Mouse (Mus musculus) right cerebral cortex, postnatal 4 days (tissue): ENCODE measurements around the gene Selenow.

Source experiments
- DNase-seq: peaks from one replicate; pipeline ENCODE4 v3.0.0-alpha.2; 2022

The Selenow gene

DNA sequence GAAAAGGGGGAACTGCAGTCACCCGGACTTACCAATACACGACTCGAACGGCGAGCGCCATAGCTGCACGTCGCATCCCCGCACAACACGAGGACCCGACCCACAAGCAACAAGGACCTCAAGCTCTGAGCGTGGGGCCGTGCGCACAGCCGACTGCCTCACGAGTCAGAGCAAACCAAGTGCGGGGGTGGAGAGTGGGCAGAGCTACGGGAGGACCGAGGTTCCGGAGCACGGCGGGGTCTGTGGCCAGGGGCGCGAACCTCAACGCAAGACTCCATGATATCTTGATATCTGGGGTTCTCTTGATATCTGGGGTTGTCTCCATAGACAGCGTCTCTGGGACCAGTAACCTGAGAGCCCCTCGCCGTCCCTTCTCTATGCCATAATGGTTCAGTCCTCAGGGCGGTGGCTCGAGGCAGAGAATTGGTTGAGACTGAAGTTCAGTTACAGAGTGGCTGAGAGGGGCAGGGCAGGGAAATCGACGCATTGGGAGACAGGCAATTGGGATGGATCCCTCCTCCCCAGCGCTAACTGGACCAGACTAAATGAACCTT lies at the start of gene Selenow:
TSS of gene Selenow (minus strand) at position 183 of the 554 bp plus-strand sequence.
- DNase-seq, result peak; percentile 92

DNA sequence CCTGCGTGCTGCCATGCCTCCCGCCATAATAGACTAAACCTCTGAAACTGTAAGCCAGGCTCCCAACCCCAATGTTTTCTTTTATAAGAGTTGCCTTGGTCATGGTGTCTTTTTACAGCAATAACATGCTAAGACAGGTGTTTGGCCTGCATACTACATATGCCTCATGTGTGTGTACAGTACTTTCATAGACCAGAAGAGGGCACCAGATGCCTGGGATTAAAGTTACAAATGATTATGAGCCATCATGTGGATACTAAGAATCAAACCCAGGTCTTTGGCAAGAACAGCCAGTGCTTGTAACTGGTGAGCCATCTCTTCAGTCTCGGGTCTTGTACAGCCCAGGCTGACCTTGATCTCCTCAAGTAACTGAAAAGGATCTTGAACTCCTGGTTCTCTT lies 47.5 kb upstream of the Selenow start:
- no peak for DNase-seq

DNA sequence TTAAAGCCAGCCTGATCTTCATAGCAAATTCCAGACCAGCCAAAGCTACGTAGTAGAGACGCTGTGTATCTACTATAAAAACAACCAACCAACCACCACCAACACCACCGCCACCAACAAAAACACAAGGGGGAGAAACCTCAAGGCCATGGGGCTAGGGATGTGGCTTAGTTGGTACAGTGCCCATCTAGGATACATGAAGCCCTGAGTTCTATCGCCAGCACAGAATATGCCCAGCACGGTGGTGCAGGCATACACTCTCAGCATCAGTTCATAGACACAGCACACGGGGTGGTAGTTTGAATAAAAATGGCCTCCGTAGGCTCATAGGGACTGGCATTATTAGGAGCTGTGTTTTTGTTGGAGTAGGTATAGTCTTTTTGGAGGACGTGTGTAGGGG lies 46.1 kb upstream of the Selenow start:
- no peak for DNase-seq

DNA sequence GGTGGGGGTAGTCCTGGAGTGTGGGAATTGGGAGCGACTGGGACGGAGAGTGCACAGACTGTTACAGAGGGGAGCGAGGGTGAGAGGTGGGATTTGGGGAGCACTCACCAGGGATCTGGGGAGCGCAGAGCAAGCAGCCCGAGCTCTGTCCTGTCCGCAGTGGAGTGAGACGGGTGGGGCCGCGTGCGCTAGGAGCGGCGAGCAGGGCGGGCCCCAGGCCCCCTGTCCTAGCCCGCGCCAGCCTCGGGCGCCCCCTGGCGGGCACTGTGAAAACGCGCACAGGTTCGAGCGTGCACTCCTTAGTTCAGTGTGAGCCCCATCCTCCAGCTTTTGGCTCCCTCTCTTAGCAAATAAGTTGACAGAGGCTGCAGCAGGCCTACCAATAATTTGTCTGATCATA lies 45.1 kb upstream of the Selenow start, which contains the start of gene Ehd2:
TSS of gene Ehd2 (minus strand) at position 256 of the 400 bp plus-strand sequence.
- DNase-seq, result peak; percentile 62

DNA sequence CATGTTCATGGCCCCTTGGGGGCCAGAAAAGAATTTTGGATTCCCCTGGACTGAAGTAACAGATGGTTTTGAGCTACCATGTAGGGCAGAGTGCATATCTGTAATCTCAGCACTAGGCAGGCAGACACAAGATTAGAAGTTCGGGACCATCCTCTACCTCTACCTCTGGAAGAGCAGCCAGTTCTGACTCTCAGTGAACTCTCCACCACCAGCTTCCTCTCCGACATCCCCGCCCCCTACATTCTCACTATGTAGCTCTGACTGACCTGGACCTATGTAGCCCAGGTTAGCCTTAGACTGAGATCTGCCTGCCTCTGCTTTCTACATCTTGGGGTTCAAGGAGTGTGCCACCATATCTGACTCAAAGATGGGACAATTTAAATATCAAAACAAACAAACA lies 44.3 kb upstream of the Selenow start:
- no peak for DNase-seq

DNA sequence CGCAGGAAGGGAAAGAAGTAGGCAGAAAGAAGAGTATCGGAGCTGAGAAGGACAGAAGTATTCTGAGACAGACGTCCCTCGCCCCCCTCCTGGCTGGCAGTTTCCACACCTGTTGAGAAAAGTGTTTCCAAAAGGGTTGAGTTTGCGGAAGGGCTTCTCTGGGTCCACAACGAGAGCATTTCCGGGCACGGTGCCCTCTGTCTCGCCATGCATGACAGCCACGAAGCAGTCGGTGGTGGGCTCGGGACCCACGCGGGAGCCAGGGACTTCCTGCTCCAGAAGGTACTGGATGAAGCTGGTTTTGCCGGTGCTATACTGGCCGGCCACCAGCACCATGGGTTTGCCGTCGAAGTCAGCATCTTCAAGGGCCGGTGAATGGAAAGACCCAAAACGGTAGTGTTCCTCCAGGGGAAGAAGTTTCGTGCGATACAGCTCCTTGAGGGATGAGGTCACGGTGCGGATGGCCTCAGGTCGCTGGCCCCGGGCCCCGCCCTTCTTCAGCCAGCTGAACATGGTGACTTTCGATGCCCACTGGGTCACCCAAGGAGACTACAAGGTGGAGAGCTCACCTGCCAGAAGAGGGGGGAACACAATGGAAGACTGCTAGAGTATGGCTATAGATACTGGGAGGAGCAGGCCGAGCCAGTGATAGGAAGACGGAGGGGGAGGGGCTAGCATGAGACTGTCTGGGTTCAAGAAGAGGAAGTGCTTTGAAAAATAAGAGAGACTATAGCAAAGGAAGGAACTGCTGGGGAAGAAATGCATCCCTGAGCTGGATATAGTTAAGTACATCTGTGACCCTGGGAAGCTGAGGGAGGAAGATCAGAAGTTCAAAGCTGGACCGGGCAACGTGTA lies 41.8 kb upstream of the Selenow start:
- DNase-seq, result no peak

DNA sequence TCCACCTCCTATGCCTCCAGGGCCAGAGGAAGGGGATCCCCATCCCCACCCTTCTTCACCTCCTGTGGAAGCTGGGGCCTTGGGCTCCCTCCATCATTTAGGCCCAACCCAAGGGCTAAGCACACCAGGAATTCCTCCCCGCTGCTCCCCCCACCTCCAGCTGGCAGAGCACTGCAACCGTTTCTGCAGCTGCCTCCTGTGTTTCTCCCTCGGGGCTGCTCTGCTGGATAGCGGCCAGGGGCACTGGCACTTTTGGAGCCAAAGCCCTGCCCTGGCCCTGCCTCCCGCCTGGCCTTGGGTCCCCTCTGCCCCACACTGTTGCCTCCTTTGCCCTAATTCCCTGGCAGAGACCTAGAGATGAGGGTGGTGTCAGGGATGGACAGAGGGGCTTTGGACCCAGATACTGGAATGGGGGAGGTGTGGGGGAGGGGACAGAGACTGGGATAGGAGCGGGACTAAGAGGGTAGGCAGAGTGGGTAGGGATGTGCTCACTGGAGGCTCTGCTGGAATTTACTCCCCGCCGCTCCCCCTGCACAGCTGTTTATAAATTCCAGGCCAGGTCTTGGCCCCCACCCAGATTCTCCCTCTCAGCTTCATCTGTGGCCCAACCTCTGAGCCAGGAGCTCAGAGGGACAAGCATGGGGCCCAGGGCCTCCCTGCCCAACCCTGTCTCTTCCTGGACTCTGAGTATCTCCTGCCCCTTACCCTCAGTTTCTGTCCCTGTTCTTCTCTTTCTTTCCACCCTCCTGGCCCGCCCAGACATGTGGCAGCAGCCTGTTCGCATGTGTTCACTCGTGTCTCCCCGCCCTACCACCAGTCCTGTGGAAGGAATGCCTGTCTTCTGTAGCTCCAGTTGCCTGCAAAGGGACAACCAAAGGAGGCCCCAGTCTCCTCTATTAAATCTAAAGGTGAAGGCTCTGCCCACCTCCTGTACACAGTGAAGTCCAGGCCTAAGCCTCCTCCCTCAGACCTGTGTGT lies 40.4 kb upstream of the Selenow start:
- DNase-seq, result peak; percentile 72

DNA sequence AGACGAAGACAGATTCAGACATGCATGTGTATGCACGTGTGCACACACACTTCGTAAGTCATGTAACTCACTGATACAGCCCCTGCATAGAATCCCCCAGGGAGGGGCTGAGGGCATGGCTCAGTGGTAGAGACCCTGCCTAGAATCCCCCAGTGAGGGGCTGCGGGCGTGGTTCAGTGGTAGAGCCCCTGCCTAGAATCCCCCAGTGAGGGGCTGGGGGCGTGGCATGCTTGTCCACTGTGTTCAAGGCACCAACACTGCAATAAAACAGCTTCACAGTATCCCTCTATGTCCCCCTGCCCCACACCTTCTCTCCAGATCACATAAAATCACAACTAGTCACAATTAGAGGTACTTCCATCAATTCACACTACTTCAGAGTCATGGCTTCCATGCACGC lies 39.6 kb upstream of the Selenow start:
- DNase-seq, result no peak

DNA sequence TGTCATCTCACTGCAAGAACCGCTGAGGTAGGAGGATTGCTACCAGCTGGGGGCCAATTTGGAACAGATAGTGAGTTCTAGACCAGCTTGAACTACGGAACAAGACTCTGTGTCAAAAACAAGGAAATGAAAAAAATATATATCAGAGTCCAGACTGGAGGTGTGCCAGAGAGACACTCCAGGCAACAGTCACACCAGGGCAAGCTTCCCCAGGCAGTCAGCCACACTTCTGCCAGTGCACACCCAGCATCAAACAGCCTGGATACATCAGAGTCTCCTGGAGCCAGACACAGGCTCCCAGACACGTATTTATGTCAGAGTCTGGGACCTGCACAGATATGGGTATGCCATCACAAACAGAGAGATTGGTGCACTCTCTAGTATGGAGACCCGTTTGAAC lies 39.0 kb upstream of the Selenow start:
- DNase-seq, result no peak

DNA sequence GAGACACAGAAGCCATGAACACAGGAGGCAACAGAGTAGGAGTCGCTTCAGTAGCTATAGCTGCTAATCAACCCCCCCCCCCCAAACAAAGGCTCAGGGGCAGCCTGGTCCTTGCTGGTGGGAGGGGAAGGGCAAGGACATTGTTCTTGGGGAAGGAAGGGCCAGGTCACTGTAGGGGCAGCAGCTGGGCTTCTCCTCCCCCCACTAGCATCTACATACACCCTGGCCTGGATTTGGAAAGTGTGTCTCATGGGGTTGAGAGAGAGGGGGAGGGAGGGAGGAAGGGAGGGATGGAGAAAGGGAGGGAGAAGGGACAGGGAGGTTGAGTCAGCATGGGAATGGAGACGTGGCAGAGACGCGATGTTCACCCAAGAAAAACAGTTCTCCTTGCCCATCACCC lies 38.5 kb upstream of the Selenow start:
- DNase-seq, result no peak

DNA sequence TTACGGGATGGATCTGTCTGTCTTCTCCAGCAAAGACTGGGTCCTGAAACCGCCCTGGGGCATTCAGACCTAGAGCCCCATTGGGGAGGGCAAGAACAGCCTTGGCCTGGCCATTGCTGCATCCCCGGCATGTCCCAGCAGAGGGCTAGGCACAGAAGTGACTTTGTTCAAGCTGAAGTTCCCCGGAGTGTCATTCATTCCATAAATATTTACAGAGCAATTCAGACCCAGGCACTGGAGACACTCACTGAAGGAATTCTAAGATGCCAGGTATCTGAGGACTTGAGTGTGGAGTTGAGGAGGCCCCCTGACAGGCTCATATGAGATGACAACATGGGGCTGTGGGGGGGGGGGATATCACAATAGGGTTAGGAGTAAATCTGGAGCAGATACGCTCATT lies 33.9 kb upstream of the Selenow start:
- no peak for DNase-seq

DNA sequence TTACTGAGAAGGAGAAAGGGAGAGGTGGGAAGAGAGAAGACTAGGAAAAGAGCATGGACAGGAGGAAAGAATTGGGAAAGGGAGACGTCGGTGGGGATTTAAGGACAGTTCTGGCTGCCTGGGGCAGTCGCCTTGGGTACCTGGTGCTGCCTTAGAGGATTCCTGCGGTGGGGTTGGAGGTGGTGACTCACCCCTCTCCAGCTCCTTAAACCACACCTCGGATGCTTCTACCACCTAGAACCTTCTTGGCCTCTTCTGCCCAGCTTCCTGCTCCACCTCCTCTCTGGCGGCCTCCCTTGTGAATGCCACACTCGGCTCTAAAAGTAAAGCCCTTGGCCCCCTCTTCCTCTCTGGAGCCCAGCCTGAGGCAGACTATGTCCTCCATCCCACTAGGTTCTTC lies 33.3 kb upstream of the Selenow start:
- DNase-seq, result no peak

DNA sequence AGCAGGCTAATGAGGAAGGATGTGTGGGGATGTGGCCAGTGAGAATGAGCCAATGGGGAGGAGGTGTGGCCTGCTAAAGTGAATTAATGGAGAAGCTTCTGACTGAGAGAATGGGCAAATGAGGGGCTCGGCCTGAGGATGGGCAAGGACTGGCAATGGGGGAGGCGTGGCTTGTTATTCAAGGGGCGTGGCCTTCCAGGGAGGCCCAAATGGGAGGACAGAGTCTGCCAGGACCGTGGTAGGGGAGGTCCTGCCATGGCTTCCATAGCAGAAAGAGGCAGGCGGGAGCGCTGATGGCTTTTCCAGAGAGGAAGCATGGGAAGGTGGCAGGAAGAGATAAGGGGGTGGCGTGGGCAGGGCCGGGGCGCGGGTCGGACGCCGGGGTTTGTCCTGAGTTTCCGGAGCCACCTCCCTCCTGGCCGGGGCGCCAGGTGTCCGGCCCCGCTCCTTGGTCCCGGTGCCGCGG lies 32.8 kb upstream of the Selenow start:
- DNase-seq, result no peak

DNA sequence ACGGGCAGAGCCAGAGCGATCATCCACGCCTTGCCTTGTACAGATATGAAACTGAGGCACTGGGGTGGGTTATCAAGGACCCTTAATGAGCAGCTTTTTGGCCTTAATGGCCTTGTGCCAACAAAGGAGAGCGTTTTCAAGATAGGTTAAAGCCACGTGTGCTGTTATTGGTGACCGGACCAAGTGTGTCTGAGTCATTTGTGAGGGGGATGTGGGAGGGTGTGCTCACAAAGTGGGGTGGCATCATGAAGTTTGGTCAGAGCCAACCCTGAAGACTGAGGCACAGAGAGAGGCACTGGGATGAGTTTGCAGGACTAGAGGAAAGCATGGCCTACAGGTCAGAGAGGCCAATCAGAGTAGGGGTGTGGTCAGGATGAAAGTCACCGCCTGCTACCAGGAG lies 32.2 kb upstream of the Selenow start:
- DNase-seq, result no peak

DNA sequence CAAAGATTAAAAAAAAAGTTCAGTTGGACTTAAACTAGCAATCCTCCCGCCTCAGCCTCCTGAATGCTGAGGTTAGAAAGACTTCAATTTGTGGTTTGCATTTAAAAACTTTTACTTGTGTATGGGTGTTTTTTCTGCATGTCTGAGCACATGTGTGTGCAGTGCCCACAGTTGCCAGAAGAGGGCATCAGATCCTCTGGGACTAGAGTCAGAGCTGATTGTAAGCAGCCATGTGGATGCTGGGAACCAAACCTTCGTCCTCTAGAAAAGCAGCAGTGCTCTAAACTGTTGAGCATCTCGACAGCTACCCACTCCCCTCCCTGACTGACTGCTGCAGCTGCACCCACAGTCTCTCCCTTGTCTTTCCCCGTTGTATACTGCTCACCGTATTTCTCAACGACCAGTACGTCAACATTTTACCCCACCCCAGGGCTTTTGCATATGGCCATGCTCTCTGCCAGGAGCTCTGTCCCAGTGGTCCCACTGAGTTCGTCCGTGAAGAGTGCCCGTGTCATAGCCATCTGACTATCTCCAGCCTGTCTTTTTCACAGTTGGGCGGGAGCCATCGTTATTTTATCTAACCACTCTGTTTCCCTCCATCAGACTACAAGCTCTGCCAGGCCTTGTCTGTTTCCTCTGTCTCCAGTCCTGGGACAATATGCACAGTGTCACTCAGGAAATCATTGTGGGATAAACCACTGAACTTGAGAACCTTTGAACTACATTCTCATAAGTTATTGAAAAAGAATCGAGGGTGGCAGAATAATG lies 31.3 kb upstream of the Selenow start:
- no peak for DNase-seq

DNA sequence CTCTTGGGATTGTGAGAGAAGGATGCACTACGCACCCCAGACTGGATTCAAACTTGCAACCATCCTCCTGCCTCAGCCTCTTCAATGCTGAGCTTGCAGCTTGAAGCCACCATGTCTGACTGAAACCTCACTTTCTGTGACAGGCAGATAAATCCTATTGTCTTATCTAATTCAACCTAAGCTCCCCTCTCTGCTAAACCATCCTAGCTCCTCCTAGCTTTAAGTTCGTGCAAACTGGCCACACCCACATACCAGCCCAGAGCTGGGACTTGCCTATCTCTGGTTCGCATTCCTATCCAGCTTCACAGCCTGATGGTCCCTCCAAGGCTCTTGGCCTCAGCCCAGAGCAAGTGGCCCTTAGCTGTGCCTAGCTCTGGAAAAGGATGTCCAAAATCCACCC lies 30.2 kb upstream of the Selenow start:
- DNase-seq, result no peak

DNA sequence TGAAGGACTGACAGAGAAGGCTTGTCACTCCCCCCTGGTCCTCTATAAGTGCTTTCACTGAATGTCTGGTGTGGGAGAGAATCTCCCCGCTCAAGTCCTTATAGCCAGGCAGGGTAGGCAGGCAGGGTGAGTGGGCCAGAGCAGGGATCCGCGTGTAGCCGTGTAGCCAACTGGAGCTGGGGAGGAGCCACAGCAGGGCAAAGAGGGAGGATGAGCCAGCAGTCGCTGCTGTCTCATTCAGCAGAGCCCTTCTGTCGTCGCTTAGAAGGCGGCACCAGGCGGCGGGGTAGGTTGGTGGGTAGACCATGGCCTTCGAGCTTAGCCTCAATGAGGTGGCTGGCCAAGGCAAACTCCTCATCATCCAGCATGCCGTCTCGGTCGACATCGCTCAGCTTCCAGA lies 27.8 kb upstream of the Selenow start:
- DNase-seq, result no peak

DNA sequence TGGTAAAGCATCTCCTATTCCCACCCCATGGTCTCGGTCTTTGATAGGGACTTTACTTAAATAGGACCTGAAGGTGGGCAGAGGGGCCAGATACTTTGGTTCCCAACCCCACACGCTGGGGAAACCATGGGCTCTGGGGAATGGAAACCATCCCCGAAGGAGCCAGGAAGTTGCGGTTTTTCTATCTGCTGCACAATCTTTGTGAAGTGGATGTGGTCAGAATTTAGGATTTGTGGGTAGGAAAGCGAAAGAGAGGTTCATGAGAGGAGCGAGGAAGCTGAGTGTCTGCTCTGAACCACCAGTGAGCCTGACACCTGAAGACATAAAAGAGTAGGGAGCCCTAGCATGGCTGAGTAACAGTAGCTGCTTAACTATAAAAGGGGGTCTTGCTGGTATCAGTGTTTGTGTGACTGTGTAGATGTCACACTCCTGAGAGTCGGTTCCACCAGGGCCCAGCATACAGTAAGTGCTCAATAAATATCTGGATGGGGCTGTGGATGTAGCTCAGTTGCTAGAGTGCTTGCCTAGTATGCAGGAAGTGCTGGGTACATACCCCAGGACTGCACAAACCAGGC lies 27.1 kb upstream of the Selenow start:
- DNase-seq, result no peak

DNA sequence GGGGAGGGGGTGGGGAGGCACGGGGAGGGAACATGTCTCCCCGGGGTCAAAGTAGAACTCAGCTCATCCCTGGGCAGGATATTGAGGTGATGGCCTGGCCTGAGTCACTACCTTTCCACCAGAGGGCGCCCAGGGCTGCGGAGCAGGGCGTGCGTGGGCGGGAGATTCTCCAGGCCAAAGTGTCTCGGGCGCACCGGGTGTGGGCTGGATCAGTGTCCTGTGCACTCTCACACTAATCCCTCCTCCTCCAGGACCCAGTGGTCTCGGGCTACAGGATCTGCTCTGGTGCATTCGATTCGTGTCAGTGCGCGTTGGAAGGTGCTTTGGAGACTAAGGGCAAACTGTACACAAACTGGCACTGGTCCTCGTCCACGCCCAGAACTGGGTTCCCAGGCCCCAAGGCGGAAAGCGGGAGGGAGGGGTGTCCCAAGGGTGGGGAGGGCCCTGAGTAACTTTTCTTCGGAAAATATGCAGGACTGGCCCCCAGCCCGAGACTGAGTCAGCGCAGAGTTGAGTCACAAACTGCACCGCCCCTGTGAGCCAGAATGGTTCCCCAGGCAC lies 26.3 kb upstream of the Selenow start:
- peak; percentile 67 for DNase-seq

DNA sequence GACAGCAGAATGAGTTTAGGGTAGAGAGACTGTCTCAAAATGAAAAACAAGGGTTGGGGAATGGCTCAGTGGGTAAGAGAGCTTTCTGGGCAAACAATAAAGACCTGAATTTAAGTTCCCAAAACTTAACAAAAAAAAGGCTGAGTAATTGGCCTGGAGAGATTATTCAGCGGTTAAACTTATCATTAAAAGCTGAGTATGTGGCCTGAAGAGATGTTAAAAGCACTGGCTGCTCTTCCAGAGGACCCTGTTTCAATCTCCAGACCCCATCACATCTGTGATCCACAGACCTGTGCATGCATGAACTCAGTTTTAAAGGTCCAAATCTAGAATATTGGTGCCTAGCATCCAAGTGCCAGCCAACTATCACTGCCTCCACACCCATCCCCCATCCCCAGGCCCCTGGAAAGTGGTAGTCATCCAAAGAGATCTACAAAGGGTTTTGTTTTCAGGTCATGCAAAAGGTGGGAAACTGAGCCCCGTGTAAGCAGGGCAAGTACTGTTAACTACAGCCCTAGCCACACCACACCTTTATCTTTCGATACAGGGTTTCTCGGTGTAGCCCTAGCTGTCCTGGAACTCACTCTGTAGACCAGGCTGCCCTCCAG lies 25.6 kb upstream of the Selenow start:
- DNase-seq, result no peak
